Mouse (Mus musculus): ENCODE measurements around the gene Rffl. TPM values are rescaled to one million over a fixed set of nuclear protein-coding genes. Genes with fewer than 3 reads are reported as not detected.

Gene Rffl
- polyA plus RNA-seq, 1 experiment from 2014 or later, result 23.7 TPM

DNA sequence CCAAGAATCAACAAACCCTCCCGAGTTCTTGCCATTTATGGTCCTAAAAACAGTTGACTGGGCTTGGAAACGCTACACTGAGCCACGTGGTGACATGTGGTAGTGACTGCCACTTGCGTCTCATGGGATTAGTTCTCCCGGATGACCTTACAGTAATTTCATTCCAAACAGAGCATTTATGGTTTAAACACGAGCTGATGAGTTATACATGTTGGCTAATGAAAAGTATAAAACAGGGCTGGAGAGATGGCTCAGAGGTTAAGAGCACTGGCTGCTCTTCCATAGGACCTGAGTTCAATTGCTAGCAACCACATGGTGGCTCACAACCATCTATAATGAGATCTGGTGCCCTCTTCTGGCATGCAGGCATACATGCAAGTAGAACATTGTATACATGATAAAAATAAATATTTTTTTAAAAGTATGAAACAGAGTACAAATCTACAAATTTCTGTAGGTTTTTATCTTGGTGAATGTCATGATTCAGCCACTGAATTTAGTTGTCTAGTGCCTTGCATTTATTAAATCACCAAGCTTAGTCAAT is 108.7 kb downstream of the Rffl start:
- no peak for ATAC-seq (ENCODE audit: low FRiP score, low TSS enrichment)
- Histone ChIP-seq H3K27me3 (ENCODE audit: insufficient read depth, low read length) (no peaks in the 10 kb centered on the region), H3K4me2 (replicated peaks; ENCODE audit: low read depth, low read length) (no peak overlapping the region), H3K4me1 (ENCODE audit: insufficient read depth, low read length) (peaks cover 24% of the 10 kb centered on the region), H3K9me3 (ENCODE audit: low read length) (no peaks in the 10 kb centered on the region), H3K36me3 (ENCODE audit: insufficient read depth, low read length) (no peaks in the 10 kb centered on the region), H3K27ac (ENCODE audit: low read length) (no peak overlapping the region), H3K4me3 (ENCODE audit: low read length) (no peak overlapping the region), H3K9ac (replicated peaks; ENCODE audit: low read length) (no peak overlapping the region)
- 85% methylated on average over 6 of the region's 6 CpGs for WGBS

DNA sequence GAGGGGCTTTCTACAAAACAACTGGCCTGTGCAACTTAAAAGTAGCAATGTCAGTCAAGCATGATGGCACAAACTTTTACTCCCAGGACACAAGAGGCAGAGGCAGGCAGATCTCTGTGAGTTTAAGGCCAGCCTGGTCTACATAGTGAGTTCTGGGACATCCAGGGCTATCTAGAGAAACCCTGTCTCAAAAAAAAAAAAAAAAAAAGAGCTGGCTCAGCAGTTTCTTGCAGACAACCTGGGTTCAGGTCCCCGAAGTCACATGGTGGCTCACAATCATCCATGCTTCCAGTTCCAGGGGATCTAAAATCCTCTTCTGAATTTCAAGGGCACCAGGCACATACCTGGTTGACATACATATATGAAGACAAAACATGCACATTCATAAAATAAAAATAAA is 115.1 kb downstream of the Rffl start:
- Histone ChIP-seq H3K27me3 (ENCODE audit: insufficient read depth, low read length) (no peaks in the 10 kb centered on the region), H3K9ac (replicated peaks; ENCODE audit: low read length) (no peak overlapping the region), H3K36me3 (ENCODE audit: insufficient read depth, low read length) (no peaks in the 10 kb centered on the region), H3K4me3 (ENCODE audit: low read length) (no peak overlapping the region), H3K4me2 (replicated peaks; ENCODE audit: low read depth, low read length) (no peak overlapping the region), H3K9me3 (ENCODE audit: low read length) (no peaks in the 10 kb centered on the region), H3K4me1 (ENCODE audit: insufficient read depth, low read length) (no peaks in the 10 kb centered on the region), H3K27ac (ENCODE audit: low read length) (no peak overlapping the region)
- ATAC-seq (ENCODE audit: low FRiP score, low TSS enrichment), result no peak
- WGBS, result 84% methylated on average over 1 of the region's 1 CpGs

Other genes with a start within 250 kb of the Rffl start
- 0.31 and 0.32 TPM in 2 replicates for gene Cct6b, start 106.9 kb downstream of the Rffl start, polyA plus RNA-seq (2015; fragmentation: Nextera tagmentation; extraction: Ambion mirVana)
- 42.6 and 43.9 TPM in 2 replicates for gene Zfp830, start 106.9 kb downstream of the Rffl start, polyA plus RNA-seq (2015; fragmentation: Nextera tagmentation; extraction: Ambion mirVana)
- 33.2 and 35.4 TPM in 2 replicates for gene Lig3, start 90.1 kb downstream of the Rffl start, polyA plus RNA-seq (2015; fragmentation: Nextera tagmentation; extraction: Ambion mirVana)
- gene Rad51d, start 19.4 kb upstream of the Rffl start, polyA plus RNA-seq (2015; fragmentation: Nextera tagmentation; extraction: Ambion mirVana), result 13.8 and 15.1 TPM in 2 replicates
- 0.26 and 0.51 TPM in 2 replicates for gene Fndc8, start 20.9 kb upstream of the Rffl start, polyA plus RNA-seq (2015; fragmentation: Nextera tagmentation; extraction: Ambion mirVana)
- 36.1 and 40.5 TPM in 2 replicates for gene Nle1, start 37.2 kb upstream of the Rffl start, polyA plus RNA-seq (2015; fragmentation: Nextera tagmentation; extraction: Ambion mirVana)
- gene Unc45b, start 39.3 kb upstream of the Rffl start, polyA plus RNA-seq (2015; fragmentation: Nextera tagmentation; extraction: Ambion mirVana), result 5.1 and 7.3 TPM in 2 replicates
- gene Slfn5, start 80.1 kb upstream of the Rffl start, polyA plus RNA-seq (2015; fragmentation: Nextera tagmentation; extraction: Ambion mirVana), result 7.8 and 9.6 TPM in 2 replicates
- gene Slfn9, start 120.6 kb upstream of the Rffl start, polyA plus RNA-seq (2015; fragmentation: Nextera tagmentation; extraction: Ambion mirVana), result 18.1 and 18.2 TPM in 2 replicates
- gene Slfn8, start 149.6 kb upstream of the Rffl start, polyA plus RNA-seq (2015; fragmentation: Nextera tagmentation; extraction: Ambion mirVana), result 0.40 and 0.61 TPM in 2 replicates
- gene Slfn2, start 193.9 kb upstream of the Rffl start, polyA plus RNA-seq (2015; fragmentation: Nextera tagmentation; extraction: Ambion mirVana), result 4.1 and 4.7 TPM in 2 replicates
- gene Slfn1, start 245.6 kb upstream of the Rffl start, polyA plus RNA-seq (2015; fragmentation: Nextera tagmentation; extraction: Ambion mirVana), result 0.27 TPM in 2 replicates

Measured in kidney, embryonic 16.5 days (tissue).